Mouse (Mus musculus) stomach, postnatal 0 days (tissue): ENCODE data around the gene Ctbs. TPM values are rescaled to one million over a fixed set of nuclear protein-coding genes. Genes with fewer than 3 reads are reported as not detected.

ENCODE experiments used
- ATAC-seq: fragments of 200-750 bp; cut with Nextera tagmentation; 2 replicates; pipeline ENCODE4 v1.8.0; 2017; ENCODE audit not compliant: low FRiP score, low TSS enrichment
- DNase-seq: peaks from one replicate; pipeline ENCODE4 v3.0.0-alpha.2; 2016; ENCODE audit warnings: low spot score
- H3K27ac ChIP-seq: fragments of 300-500 bp; sonication (generic); replicated peaks from 2 replicates; pipeline ENCODE4 v1.5.1; 2014; ENCODE audit warnings: mild to moderate bottlenecking, control low read depth
- H3K27me3 ChIP-seq: fragments of 300-500 bp; sonication (generic); 2 replicates; pipeline ENCODE4 v1.6.1; 2014; ENCODE audit warnings: low read length; ENCODE audit not compliant: control insufficient read depth, insufficient read depth
- H3K36me3 ChIP-seq: fragments of 300-500 bp; sonication (generic); 2 replicates; pipeline ENCODE4 v1.6.1; 2014; ENCODE audit warnings: low read length, mixed read lengths; ENCODE audit not compliant: control insufficient read depth, insufficient read depth
- H3K4me1 ChIP-seq: fragments of 300-500 bp; sonication (generic); replicated peaks from 2 replicates; pipeline ENCODE4 v1.6.1; 2014; ENCODE audit warnings: antibody characterized with exemption; ENCODE audit not compliant: control insufficient read depth, insufficient read depth
- H3K4me2 ChIP-seq: fragments of 300-500 bp; sonication (generic); replicated peaks from 2 replicates; pipeline ENCODE4 v1.6.1; 2014; ENCODE audit warnings: low read depth, mild to moderate bottlenecking, control low read depth, moderate library complexity
- H3K4me3 ChIP-seq: fragments of 300-500 bp; sonication (generic); 2 replicates; pipeline ENCODE4 v1.5.1; 2014; ENCODE audit warnings: low read depth, low read length, control low read depth
- H3K9ac ChIP-seq: fragments of 300-500 bp; sonication (generic); 2 replicates; pipeline ENCODE4 v1.6.1; 2014; ENCODE audit warnings: mild to moderate bottlenecking, low read length, control low read depth, mixed read lengths
- H3K9me3 ChIP-seq: fragments of 300-500 bp; sonication (generic); 2 replicates; pipeline ENCODE4 v1.6.1; 2016; ENCODE audit warnings: low read length; ENCODE audit not compliant: control insufficient read depth
- CTCF ChIP-seq: IDR thresholded peaks from 2 replicates; pipeline ENCODE4 v1.5.1; 2016; ENCODE audit warnings: antibody characterized with exemption, low read depth, mild to moderate bottlenecking, moderate library complexity
- EP300 ChIP-seq: optimal IDR thresholded peaks from 2 replicates; pipeline ENCODE3; 2016; ENCODE audit warnings: antibody characterized with exemption
- WGBS: fragments of 180-500 bp; shearing (Covaris S2); extraction: QIAGEN DNeasy Blood & Tissue Kit; methylation state at CpG from one replicate; pipeline ENCODE4 v1.1.7; 2014; 5-methylcytosine and 5-hydroxymethylcytosine counted together
- polyA plus RNA-seq: library from polyadenylated mRNA; unstranded; fragments of >200 nt; fragmentation: Nextera tagmentation; extraction: Ambion mirVana; gene quantifications from 2 replicates; pipeline ENCODE4 v1.2.1, GENCODE M21; 2015

The Ctbs gene
- polyA plus RNA-seq, 1 experiment from 2014 or later: 7.9 TPM

- Histone ChIP-seq H3K4me2 (no peak overlapping the region), H3K9ac (no peak overlapping the region), H3K9me3 (no peaks in the 10 kb centered on the region), H3K36me3 (no peaks in the 10 kb centered on the region; the same call in 1 of the 2 replicates), H3K27me3 (no peaks in the 10 kb centered on the region), H3K27ac (no peak overlapping the region), H3K4me3 (no peak overlapping the region), H3K4me1 (no peaks in the 10 kb centered on the region)
- TF ChIP-seq EP300: no peak
- TF ChIP-seq CTCF: no peak
- DNase-seq: no peak
- ATAC-seq: no peak
- WGBS: 91% methylated on average over 12 of the region's 12 CpGs
These were observed 35.0 kb upstream of the Ctbs start for GRCm38 (mm10) chr3:146414555-146414954.

GRCm38 (mm10) chr3:146417873-146418272, 31.7 kb upstream of the Ctbs start:
- WGBS: 94% methylated on average over 8 of the region's 8 CpGs
- no peak for ATAC-seq

GRCm38 (mm10) chr3:146418901-146419300, 30.7 kb upstream of the Ctbs start:
- H3K4me1 ChIP-seq: no peaks in the 10 kb centered on the region
- TF ChIP-seq CTCF (no peak), EP300 (no peak)
- H3K27me3 ChIP-seq: no peaks in the 10 kb centered on the region
- no peak overlapping the region for H3K9ac ChIP-seq
- no peak overlapping the region for H3K4me3 ChIP-seq
- H3K36me3 ChIP-seq: no peaks in the 10 kb centered on the region; the same call in 1 of the 2 replicates
- ATAC-seq (no peak), DNase-seq (no peak)
- 87% methylated on average over 7 of the region's 7 CpGs for WGBS
- H3K9me3 ChIP-seq: no peaks in the 10 kb centered on the region
- H3K27ac ChIP-seq: no peak overlapping the region
- no peak overlapping the region for H3K4me2 ChIP-seq

More at GRCm38 (mm10) chr3:146417873-146418272, 31.7 kb upstream of the Ctbs start:
- Histone ChIP-seq H3K4me3 (no peak overlapping the region), H3K9ac (no peak overlapping the region), H3K9me3 (no peaks in the 10 kb centered on the region), H3K27me3 (no peaks in the 10 kb centered on the region), H3K4me2 (no peak overlapping the region), H3K27ac (no peak overlapping the region), H3K36me3 (no peaks in the 10 kb centered on the region; the same call in 1 of the 2 replicates), H3K4me1 (no peaks in the 10 kb centered on the region)
- no peak for TF ChIP-seq CTCF
- no peak for TF ChIP-seq EP300
- no peak for DNase-seq

GRCm38 (mm10) chr3:146419534-146419933, 30.1 kb upstream of the Ctbs start:
- H3K27ac ChIP-seq: no peak overlapping the region
- DNase-seq: no peak
- WGBS: 93% methylated on average over 9 of the region's 9 CpGs
- H3K4me1 ChIP-seq: no peaks in the 10 kb centered on the region
- no peak overlapping the region for H3K4me2 ChIP-seq
- H3K36me3 ChIP-seq: no peaks in the 10 kb centered on the region; the same call in 1 of the 2 replicates
- no peaks in the 10 kb centered on the region for H3K9me3 ChIP-seq
- H3K4me3 ChIP-seq: no peak overlapping the region
- no peak for TF ChIP-seq CTCF
- no peak for TF ChIP-seq EP300
- ATAC-seq: no peak
- no peak overlapping the region for H3K9ac ChIP-seq
- H3K27me3 ChIP-seq: no peaks in the 10 kb centered on the region

- WGBS: 91% methylated on average over 15 of the region's 15 CpGs
- no peak overlapping the region for H3K9ac ChIP-seq
- DNase-seq (no peak), ATAC-seq (no peak)
- H3K27me3 ChIP-seq: no peaks in the 10 kb centered on the region
- no peaks in the 10 kb centered on the region for H3K4me1 ChIP-seq
- no peak overlapping the region for H3K4me3 ChIP-seq
- no peak for TF ChIP-seq EP300
- TF ChIP-seq CTCF: no peak
- no peaks in the 10 kb centered on the region; the same call in 1 of the 2 replicates for H3K36me3 ChIP-seq
- H3K9me3 ChIP-seq: no peaks in the 10 kb centered on the region
- H3K27ac ChIP-seq: no peak overlapping the region
- H3K4me2 ChIP-seq: no peak overlapping the region
These were observed 29.5 kb upstream of the Ctbs start for GRCm38 (mm10) chr3:146419992-146420537.

GRCm38 (mm10) chr3:146421787-146422186, 27.8 kb upstream of the Ctbs start:
- DNase-seq (no peak), ATAC-seq (no peak)
- TF ChIP-seq CTCF (no peak), EP300 (no peak)
- H3K27ac ChIP-seq: no peak overlapping the region
- WGBS: 38% methylated on average over 8 of the region's 8 CpGs
- H3K9ac ChIP-seq: no peak overlapping the region
- H3K4me2 ChIP-seq: no peak overlapping the region
- no peaks in the 10 kb centered on the region for H3K4me1 ChIP-seq
- no peaks in the 10 kb centered on the region for H3K9me3 ChIP-seq
- H3K27me3 ChIP-seq: no peaks in the 10 kb centered on the region
- peaks cover 4% of the 10 kb centered on the region; the same call in 1 of the 2 replicates for H3K36me3 ChIP-seq
- H3K4me3 ChIP-seq: no peak overlapping the region
